Mouse (Mus musculus) cerebellum, postnatal 10 days (tissue): ENCODE measurements around the gene Nhsl1.

ENCODE experiments used
- DNase-seq, 2 experiments: peaks; one replicate each; pipeline ENCODE4 v3.0.0; 2021; ENCODE audit warnings: mixed read lengths in 2 of 2

Nhsl1 gene

DNA sequence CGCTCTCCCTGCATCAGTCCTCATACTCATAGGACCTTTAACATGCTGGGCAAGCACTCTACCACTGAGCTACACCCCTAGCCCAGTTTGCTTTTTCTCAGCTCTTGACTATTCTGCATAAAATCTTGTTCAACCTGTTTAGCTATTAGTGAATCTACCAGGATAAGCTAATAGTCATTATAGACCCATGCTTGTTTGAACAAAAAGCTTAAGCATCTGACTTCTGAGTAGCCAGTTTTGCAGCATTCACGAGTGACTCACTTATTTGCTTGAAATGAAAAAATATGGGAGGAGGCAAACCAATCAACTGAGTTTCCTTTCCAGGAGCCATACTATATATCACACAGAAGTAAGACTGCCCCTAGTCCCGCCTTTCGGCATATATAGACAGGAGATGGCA, 32.0 kb downstream of the Nhsl1 start:
- no peak for DNase-seq

DNA sequence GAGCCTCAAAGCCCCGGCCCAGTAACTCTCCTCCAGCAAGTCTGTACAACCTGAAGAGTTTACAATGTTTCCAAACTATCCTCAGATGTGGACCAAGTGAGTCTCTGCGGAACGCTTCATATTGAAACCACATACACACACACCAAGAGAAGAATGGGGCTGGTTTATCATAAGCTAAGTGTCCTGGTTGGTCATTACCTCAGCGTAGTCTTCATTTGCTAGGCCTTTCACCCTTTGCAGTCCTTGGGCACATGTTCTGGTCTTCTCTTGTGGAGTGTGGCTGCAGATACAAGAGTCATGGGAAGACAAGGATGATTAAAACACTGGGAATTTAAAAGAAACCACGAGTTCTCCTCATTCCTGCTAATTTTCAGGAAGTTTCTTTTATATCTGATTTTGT, 34.2 kb downstream of the Nhsl1 start:
- DNase-seq: no peak

DNA sequence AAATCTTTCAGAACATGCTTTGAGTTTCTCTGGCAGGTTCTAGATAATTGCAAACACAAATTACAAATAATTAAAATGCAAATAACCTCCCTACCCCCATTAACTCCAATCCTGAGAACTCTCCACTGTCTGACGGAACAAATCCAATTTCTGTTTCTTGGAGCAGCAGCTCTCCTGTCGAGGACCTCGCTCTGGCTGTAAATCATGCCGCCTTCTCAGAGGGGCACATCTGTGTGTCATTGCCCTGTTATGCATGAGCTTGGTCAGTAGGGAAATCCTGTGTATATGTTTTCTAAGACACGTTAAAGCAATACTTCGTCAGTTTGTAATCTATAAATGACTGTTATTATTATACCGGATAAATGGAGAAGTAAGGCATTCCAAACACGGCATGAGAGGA, 35.3 kb downstream of the Nhsl1 start:
- DNase-seq: no peak

DNA sequence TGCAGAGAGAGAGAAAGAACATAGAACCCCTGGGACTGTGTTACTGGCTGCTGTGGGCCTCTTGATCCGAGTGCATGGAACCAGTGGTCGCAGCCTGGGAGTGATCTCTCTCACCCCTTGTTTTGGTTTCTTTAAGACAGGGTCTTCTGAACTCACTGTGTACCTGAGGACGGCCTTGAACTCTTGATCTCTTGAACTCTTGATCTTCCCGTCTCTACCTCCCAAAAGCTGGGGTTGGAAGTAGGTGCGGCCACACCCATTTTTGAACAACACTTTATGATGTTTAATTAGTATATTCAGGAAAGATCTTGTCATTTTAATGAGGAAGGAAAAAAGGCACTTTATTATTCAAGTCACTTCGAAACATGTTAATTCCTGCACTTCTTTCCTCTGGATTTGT, 37.7 kb downstream of the Nhsl1 start:
- DNase-seq: no peak

DNA sequence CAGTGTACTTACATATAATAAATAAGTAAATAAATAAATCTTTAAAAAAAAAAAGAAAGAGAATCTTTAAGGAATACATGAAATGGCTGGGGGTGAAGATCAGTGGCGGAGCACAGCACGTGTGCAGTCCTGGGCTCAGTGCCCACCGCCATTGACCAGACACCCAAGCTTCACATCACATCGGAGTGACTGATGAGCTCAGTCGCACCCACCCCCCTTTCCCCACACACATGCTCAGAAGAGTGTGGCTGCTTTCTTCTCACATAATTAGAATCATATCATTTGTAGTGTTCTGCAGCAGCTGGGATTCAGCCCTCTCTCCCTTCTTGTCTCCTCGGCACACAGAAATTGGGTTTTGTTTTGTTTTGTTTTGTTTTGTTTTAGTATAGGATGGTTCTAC, 38.4 kb downstream of the Nhsl1 start:
- DNase-seq: peak; percentile 45 to 55

DNA sequence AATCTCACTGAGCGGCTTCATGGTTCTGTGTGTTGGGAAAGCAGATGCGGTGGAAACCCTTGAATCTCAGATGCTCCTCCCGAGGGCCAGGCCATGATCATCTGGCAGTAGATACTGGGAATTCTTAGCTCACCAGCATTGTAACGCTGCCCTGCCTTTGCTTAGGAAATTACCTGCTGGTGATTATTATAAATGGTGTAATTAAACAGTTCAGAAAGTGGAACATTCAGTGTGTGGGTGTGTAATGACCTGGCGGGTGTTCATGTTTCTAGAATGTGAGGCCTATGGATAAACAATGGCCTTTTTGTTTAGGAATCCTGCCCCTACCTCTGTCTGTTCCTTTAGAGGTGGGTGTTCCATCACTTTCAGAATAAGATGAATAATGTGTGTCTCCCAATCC, 39.7 kb downstream of the Nhsl1 start:
- no peak for DNase-seq

DNA sequence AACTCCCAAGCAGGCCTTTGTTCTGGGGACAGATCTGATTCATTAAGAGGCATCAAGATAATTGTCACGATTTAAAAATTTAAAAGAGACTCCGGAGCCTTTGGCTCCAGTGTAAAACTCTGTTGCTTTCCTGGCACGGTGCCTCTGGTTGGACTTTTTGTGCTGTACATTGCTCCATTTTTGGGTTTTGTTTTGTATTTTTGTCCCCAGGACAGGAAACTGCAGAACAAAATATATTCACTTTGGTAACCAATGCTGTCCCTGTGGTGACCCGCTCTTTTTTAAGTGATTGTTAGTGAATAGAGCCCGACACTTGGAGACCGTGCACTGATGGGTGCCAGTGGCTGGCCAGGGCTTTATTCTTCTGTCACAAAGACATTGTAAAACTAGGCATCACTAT, 41.4 kb downstream of the Nhsl1 start:
- peak; percentile 22 to 39 for DNase-seq

DNA sequence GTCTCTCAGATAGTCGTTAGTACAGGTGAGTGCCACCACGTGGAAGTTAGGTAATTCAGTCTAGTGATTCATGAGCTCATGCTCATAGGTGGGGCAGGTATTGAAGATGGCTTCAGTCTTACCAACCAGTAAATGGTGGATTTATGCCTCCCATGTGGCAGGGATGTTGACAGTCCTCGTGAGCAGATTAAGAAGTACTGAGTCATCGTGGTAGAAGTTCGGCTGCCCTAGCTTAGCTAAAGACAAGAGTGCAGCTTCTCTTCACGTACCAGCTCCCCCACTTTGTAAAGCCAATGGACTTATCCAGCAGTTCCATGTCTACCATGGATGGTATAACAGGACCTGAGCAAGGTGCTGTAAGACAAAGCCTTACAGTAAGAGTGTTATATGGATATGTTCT, 46.6 kb downstream of the Nhsl1 start:
- DNase-seq: no peak

DNA sequence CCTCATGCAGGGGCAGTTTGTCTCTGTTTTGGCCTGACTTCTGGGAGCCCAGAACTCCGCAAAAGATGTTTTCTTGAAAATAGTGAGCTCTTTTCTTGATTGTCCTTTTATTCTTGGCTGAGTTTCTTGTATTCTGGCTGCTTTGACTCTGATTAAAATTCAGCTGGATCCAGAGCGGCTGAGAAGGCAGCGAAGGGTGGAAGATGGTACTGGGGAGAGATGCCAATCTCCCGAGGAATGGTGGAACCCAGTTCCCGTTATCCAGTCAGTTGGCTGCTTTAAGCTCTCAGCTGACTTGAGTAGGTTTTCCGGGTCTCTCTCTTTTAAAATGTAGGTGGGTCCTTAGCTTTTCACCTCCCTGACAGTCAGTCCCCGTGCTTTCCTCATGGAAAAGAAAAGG, 47.9 kb downstream of the Nhsl1 start:
- peak; percentile 46 to 59 for DNase-seq

DNA sequence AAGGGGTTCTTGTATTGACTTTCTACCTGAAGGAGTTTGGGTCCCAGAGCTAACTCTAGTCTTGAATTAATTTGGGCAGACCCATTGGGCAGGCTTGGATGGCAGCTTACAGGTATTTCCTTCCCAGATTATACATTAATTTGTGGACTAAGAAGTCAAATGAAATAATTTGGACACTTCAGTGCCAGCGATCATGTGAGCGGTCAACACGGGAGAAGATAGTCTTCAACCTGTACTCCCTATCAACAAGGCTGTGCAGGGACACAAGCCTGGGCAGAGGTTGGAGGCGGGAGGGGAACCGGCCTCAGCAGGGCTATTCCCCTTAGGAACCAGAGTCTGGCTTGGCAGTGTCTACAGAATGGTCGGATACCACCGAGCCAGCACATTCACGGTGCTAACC, 49.3 kb downstream of the Nhsl1 start:
- DNase-seq: no peak

DNA sequence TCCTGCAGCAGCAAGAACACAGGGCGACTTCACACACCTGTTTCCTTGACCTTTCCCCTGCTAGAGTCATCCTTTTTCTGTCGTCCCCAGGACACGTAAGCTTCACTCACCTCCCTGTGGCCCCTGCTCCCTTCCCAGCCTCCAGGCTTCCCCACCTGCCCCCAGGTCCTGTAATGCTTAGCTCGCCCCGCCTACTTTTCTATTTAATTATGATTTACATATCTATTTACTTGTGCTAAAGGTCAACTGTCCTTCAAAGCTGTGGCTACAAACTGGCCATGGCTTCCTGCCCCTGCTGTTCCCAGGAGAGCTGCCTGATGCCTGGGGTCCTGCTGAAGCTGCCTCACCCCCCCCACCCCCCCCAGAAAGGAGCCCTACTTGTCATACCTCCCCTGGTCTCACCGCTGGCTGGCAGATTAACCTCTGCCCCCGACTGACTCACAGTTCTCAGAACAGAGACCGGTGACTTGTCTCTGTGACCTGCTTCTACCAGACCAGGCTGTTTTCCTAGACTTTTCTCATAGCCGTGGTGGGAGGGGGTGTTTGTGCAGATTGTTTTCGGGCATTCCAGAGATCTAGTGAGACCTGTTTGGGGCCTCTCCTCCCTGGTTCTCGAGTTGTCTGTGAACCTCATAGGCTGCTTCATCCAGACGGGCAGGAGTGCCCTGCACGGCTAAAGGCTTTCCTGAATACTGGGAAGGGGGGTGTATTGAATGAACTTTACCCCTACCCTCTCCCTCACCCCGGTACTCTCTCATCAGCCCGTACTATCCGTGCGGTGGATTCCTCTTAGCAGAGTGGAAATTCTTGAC, 51.9 kb downstream of the Nhsl1 start:
- no peak for DNase-seq

DNA sequence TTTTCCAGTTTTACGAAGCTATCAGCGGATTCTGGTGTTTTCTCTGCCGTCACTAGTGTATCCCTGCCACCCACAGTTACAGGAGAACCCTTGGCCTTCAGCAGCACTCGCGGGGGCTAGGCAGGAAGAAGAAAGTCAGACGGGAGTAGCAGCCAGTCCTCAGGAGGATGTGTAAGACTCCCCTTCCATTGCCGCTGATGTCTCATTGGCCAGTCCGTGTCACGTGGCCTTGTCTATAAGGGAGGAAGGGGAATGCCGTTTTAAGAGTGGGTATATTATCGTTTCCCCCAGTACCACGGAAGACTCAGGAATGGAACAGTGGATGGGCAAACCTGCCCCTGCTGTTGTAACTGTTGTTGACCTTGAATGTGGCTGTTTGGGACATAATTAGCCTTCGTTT, 53.1 kb downstream of the Nhsl1 start:
- peak; percentile 41 to 50 for DNase-seq

DNA sequence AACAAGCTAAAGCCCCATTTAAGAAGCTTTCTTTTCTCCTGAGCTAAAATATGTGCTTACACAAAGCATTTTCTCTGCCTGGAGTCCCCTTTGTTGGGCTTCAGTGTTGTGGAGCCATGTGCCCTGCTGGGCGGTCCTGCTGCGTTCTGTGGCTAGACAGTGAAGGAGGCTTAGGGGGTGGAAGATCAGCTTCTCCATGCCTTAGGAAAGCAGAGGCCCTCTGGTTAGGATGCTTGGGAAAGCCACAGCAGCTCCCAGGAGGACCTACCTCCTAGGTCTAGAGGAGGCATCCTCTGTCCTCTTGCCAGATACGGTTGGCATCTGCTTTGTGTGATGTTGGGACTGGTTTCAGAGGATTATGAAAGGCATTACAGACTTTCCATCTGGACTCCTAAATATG, 56.5 kb downstream of the Nhsl1 start:
- peak in 1 of 2 experiments; percentile 59 for DNase-seq

DNA sequence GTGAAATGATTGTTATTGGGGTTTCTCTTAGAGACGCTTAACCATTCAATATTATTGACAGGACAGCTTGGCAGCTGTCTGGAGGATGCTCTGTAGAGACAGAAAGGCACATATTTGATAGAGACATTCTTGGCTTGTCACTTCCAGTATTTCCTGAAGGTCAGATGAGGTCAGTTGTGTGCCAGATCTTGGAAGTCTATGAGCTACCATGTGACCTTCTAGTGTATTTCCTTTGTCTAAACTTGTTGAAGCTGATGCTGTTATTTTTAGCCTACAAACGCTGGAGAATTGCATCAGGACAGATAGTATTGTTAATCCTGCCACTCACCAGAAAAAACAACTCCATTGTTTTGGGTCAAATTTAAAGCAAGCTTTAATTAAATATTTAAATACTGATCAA, 66.0 kb downstream of the Nhsl1 start:
- DNase-seq: no peak

DNA sequence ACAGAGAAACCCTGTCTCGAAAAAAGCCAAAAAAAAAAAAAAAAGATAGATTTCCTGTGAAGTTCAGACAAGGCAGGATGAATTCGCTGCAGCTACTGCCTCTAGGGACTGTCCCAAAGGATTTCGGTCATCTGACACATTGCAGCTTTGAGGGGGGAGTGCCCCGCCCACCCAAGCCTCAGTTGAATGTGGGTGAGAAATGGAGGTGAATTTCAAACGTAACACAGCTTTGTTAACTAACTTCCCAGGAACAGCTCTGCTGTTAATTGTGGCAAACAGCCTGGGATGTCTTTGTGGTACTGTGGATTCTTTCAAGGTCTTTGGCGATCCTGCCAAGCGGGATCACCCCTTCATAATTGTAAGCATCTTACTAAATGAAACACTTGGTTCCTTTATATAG, 67.4 kb downstream of the Nhsl1 start:
- DNase-seq: no peak

DNA sequence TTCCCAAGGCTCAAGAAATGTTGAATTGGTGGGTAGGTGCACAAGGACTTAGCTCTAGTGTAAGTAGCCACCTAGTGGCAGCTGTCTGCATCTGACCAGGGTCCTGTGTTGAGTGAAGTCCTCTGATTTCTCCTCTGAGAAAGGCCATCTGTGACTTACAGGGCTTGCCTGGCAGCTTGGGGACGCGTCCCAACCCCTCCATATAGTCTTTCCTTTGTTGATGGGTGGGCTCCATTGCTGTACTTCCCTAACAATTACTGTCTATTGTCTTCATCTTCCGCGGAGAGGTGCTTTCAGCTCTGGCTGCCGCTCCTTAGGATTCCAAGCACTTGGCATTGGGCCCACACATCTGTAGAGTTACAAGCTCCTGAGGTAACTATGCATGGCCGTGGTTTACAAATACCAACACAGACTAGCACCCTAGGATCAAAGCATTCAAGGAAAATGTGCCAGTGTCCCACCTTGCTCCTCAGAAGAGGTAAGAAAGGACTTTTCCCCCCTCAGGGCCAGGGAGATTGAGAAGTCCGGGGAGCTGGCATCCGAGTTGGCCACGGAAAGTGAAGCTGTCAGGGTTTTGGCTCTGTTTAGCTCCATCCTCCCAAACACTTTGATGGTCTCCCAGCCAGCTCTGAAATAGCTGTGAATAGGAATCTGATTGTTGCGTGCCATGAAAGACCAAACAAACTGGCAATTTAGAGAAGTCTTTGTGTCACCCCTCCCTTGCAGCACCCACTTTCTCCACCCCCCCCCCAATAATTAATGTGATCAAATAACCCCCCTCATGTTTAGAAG, 70.2 kb downstream of the Nhsl1 start:
- peak; percentile 83 to 86 for DNase-seq

DNA sequence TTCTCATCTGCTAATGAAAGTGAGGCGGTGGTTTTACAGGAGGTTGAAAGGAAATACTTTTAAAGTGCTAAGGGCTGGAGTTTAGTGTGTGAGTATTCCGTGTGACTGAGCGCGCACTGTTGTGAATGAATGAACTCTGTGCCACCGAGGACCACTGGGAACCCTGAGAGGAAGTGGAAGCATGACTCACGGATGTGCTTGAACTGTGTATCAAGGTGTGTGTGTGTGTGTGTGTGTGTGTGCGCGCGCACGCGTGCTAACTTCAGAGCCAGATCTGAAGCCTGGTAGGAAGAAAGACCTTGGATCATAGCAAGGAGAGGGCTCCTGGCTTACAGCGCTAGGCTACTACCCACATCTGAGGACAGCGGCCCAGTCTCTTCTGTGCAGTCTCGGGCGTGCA, 71.2 kb downstream of the Nhsl1 start:
- peak in 1 of 2 experiments; percentile 4 for DNase-seq

DNA sequence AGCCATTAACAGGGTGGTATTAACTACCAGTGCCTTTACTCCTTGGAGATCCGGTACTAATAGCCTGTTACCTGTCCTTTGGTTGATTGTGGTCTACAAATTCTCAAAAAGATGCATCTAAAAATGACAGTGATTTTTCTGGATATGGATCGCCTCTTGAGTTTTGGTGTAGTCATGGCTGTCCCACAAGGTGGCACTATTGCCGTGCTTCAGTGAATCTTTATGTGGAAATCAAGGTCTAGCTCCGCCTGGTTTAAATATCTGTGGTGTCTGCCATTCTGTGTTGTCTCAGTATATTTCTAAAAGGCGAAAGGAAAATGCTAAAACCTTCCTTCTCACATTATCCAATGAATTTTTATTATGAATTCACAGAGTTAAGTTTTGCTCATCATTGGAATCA, 72.8 kb downstream of the Nhsl1 start:
- DNase-seq: peak; percentile 81 to 83

DNA sequence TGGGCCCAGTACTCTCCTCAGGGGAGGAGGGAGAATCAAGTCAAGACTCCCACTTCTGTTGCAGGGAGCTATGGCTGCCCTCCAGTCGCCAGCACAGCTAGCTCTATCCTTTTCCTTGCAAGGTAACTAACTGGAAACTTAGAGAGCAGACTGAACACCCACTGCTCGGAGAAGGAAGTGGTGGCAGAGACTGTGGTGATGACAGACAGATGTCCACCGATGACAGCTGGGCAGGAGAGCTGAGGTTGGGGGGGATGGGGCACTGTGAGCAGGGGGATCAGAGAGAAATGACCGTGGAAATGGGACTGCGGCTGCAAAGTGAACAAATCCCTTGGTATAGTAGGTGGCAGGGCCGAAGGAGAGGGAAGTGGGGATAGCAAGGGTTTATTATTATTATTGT, 73.5 kb downstream of the Nhsl1 start:
- DNase-seq: no peak

DNA sequence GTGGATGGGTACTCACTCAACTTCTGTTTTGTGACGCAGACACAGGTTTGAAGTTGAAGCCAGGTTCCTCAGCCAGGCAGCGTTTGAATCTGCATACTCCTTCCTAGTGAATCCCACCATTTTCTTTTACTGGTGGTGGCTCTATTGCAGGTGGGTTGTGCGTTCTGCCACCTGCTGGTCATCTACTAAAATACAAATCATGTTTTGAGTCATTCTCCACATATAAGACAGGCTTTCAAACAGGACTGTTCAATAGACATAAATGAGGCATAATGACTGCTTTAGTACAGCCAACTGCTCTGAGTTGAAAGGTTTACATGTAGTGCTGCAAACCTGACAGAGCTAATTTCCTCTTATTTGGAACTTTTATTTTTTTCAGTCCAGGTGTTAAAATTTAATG, 75.0 kb downstream of the Nhsl1 start:
- DNase-seq: no peak

DNA sequence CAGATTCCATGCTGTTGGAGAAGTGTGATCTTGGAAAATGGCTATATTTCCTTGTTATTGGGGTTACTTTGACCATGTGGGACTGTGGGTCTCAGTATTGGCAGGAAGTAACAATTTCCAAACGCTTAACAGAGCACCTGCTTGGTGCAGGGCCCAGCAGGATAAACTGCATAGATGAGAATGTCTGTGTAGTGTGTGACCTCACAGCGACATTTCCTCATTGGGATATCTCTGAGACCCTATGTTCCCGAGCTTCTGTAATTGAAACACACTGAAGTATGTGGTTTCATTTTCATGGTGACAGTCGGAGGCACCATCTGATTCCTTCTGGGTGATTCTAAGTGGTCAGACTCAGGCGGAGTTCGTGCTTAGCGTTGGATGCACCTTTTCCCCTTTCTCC, 75.5 kb downstream of the Nhsl1 start:
- no peak for DNase-seq

DNA sequence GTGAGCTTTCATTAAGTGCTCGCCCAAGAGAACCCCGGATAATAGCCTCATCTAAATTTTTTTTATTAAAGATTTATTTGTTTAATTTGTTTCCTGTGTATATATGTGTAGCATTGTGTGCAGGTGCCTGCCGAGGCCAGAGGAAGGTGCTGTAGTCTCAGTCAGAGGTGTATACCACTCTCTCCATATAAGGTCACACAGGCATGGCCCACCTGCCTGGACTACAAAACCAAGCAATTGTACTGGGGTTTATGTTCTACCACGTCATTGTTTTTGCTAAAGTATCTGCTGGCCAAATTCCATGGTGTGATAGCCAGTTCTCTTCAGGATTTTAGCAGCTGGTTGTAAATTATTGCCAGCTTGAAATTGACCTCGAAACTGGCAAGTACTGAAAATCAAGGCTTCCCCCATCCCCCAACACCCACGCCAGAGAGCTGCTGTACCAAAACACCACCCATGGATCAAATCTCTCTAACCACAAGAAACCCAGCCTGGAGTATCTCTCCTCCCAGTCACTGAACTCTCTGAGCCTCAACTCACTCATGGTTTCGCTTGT, 81.4 kb downstream of the Nhsl1 start:
- DNase-seq: peak; percentile 48 to 50

DNA sequence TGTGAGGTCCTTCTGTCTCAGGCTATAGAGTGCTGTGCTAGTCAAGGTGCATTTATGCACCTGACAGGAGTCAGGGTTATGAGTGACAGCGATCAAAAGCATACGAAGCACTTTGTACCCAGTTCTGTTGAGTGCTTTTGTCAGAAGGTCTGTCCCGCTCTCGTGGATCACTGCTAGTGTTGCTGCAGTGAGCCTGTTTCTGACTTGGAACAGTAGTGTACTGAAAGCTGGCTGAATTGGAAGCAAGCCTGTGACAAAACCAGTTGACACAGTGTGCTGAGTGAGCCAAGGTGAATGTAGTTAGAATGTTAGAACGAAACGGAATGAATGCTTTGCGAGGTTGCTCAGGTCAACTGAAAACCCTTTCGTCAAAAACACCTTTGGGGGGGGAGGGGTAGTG, 82.2 kb downstream of the Nhsl1 start:
- DNase-seq: peak; percentile 52 to 58

DNA sequence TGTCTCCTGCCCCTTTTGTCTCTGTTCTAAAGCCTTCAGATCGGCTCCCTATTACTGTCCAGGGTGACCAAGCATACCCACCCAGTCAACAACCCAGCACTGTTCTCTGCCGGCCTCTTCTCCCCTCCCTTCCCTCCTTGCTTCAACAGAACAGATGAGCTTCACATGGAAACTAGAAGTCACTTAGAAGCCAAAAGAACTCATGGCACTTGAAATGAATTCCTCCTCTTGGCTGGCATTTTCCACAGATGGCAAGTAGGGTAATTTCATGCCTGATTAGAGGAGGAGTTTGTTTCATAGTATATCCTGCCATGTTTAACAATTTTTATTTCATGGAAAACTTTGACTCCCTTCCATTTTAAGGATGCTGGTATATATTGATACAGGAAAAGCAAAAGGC, 85.2 kb downstream of the Nhsl1 start:
- peak; percentile 70 to 79 for DNase-seq
